ENCODE assay signal across 14 mouse cellular contexts in the genomic region with DNA sequence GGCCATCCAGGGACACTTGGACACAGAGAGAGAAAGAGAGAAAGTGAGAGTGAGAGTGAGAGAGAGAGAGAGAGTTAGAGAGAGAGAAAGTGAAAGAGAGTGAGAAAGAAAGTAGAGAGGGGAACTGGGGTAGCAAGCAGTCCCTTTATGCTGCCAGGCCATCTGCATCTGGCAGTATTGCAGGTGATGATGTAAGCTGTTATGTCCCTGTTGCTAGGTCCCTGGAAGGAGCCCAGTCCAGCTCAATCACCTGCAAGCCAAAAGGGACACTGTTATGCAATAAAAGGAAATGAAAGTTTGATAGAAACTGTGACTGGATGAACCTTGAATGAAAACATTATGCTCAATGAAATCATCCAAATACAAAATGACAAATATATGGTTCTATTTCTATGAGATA. TPM values are rescaled to one million over a fixed set of nuclear protein-coding genes. Genes with fewer than 3 reads are reported as not detected.
DNase-seq lines count a peak whose midpoint lies in the region; TF ChIP-seq lines count a peak whose summit lies in the region.
"Had no signal": no experiment of that assay in that cellular context is flagged by ENCODE, and none has a peak within 500 bp of the region (broad histone marks: within the 10 kb centered on the region; RNA-seq: fewer than 3 reads in every experiment).

No protein-coding gene starts in this region.

- no peak for TF ChIP-seq RAD21 in CH12.LX (IDR thresholded peaks at IDR 0.05; ENCODE audit: low read depth, low read length)

- H3K27me3 ChIP-seq in heart, adult 2 months (ENCODE audit: control insufficient read depth, insufficient read depth, low read length), result no peaks in the 10 kb centered on the region
- H3K27me3 ChIP-seq in heart, embryonic 10.5 days (ENCODE audit: insufficient read depth, poor library complexity, severe bottlenecking), result no peaks in the 10 kb centered on the region
- no peaks in the 10 kb centered on the region for H3K27me3 ChIP-seq in CH12.LX (replicated peaks)
- H3K27me3 ChIP-seq: hindbrain, embryonic 15.5 days; limb, embryonic 12.5 days; megakaryocyte, embryonic 14.5 days; neural tube, embryonic 13.5 days had no signal

- no peak overlapping the region for H3K27ac ChIP-seq in heart, adult 2 months
- H3K27ac ChIP-seq in heart, embryonic 10.5 days, result no peak overlapping the region
- H3K27ac ChIP-seq in CH12.LX (ENCODE audit: insufficient read depth, low read depth), result no peak overlapping the region
- H3K27ac ChIP-seq: hindbrain, embryonic 15.5 days; limb, embryonic 12.5 days; neural tube, embryonic 13.5 days had no signal

- H3K4me1 ChIP-seq in heart, adult 2 months (ENCODE audit: control insufficient read depth, insufficient read depth, low read length), result peaks cover 1% of the 10 kb centered on the region
- no peaks in the 10 kb centered on the region for H3K4me1 ChIP-seq in heart, embryonic 10.5 days
- H3K4me1 ChIP-seq in CH12.LX (ENCODE audit: control insufficient read depth in 1 of 2, insufficient read depth in 2 of 2), result peaks cover 0 to 12% of the 10 kb centered on the region in 2 experiments; a peak in 1 of 4 replicates
- H3K4me1 ChIP-seq: hindbrain, embryonic 15.5 days; limb, embryonic 12.5 days; megakaryocyte, embryonic 14.5 days; neural tube, embryonic 13.5 days had no signal

- H3K4me3 ChIP-seq in heart, adult 2 months, result no peak overlapping the region
- H3K4me3 ChIP-seq in heart, embryonic 10.5 days, result no peak overlapping the region
- no peak overlapping the region for H3K4me3 ChIP-seq in CH12.LX (replicated peaks in 1 of 3; ENCODE audit: low read depth in 2 of 3, low read length in 2 of 3, poor library complexity in 1 of 3)
- H3K4me3 ChIP-seq: hindbrain, embryonic 15.5 days; limb, embryonic 12.5 days; megakaryocyte, embryonic 14.5 days; neural tube, embryonic 13.5 days had no signal

- no peaks in the 10 kb centered on the region; the same call in 1 of the 2 replicates for H3K36me3 ChIP-seq in heart, adult 2 months (ENCODE audit: control insufficient read depth, insufficient read depth, low read length)
- no peaks in the 10 kb centered on the region for H3K36me3 ChIP-seq in heart, embryonic 10.5 days
- H3K36me3 ChIP-seq in CH12.LX (replicated peaks in 1 of 2; ENCODE audit: control insufficient read depth in 1 of 2, insufficient read depth in 1 of 2, low read length in 1 of 2), result no peaks in the 10 kb centered on the region
- H3K36me3 ChIP-seq: G1E; hindbrain, embryonic 15.5 days; limb, embryonic 12.5 days; neural tube, embryonic 13.5 days had no signal

- H3K79me2 ChIP-seq in heart, adult 2 months (replicated peaks; ENCODE audit: control insufficient read depth, insufficient read depth, low read length), result no peaks in the 10 kb centered on the region
- no peaks in the 10 kb centered on the region for H3K79me2 ChIP-seq in CH12.LX (replicated peaks; ENCODE audit: control insufficient read depth, extremely low read depth, insufficient read depth, poor library complexity, severe bottlenecking)

- in situ Hi-C loops in CH12.LX (cut with MboI; ENCODE audit: low pct_ligation_motif_present, low pct_unique_long_range_greater_than_20kb, low sequenced_read_pairs), result no loop called here

- TF ChIP-seq POLR2A in heart, adult 2 months (IDR thresholded peaks at IDR 0.05; ENCODE audit: insufficient read depth, low read depth, low read length), result no peak
- no peak for TF ChIP-seq POLR2A in CH12.LX (IDR thresholded peaks at IDR 0.05; ENCODE audit: low read depth, low read length)

- dilution Hi-C loops in CH12.LX (cut with MboI; ENCODE audit: extremely low pct_ligation_motif_present, extremely low pct_unique_long_range_greater_than_20kb, low sequenced_read_pairs), result no loop called here

- TF ChIP-seq EP300 in heart, adult 2 months (IDR thresholded peaks at IDR 0.05; ENCODE audit: insufficient read depth, low read depth, low read length), result peak; percentile 76; the same call in 1 of the 2 replicates
- no peak for TF ChIP-seq EP300 in CH12.LX (IDR thresholded peaks at IDR 0.05; ENCODE audit: low read length)

- DNase-seq in heart, adult 2 months, result peak; percentile 30 to 65
- DNase-seq in heart, embryonic 10.5 days (ENCODE audit: low spot score), result no peak
- peak; percentile 9 for DNase-seq in CH12.LX (ENCODE audit: extremely low read depth)
- peak; percentile 26 for DNase-seq in adrenal gland, postnatal 14 days
- peak; percentile 32 for DNase-seq in heart, postnatal 25 days (ENCODE audit: low spot score)
- no peak for DNase-seq in thymus, postnatal 10 days (ENCODE audit: low spot score in 2 of 2)
- no peak for DNase-seq in ovary, postnatal 36 days (ENCODE audit: low spot score)
- DNase-seq: forebrain, postnatal 0 days; right cerebral cortex, postnatal 4 days had no signal

- H3K4me2 ChIP-seq in CH12.LX (ENCODE audit: insufficient read depth, low read depth, poor library complexity, severe bottlenecking), result no peak overlapping the region
- H3K4me2 ChIP-seq: hindbrain, embryonic 15.5 days; limb, embryonic 12.5 days; neural tube, embryonic 13.5 days had no signal

- intact Hi-C loops in heart, adult 2 months (cut with DNase I), result loop anchor here (10.0 kb wide), 2 partner anchors 55 to 645 kb away; partner anchors contain the start of genes Fundc1 and Kdm6a
- intact Hi-C loops in heart, postnatal 25 days (cut with DNase I), result loop anchor here (10.0 kb wide), 1 partner anchor 55 kb away; the partner anchor contains the start of gene Fundc1

- no peak overlapping the region for H3K9ac ChIP-seq in heart, adult 2 months (ENCODE audit: low read depth, low read length)
- H3K9ac ChIP-seq in CH12.LX (ENCODE audit: insufficient read depth, low read depth), result no peak overlapping the region
- H3K9ac ChIP-seq: forebrain, postnatal 0 days; hindbrain, embryonic 15.5 days; limb, embryonic 12.5 days; neural tube, embryonic 13.5 days had no signal

- H3K9me3 ChIP-seq in heart, embryonic 10.5 days, result no peaks in the 10 kb centered on the region
- no peaks in the 10 kb centered on the region for H3K9me3 ChIP-seq in CH12.LX (replicated peaks; ENCODE audit: low read length)
- H3K9me3 ChIP-seq: G1E; hindbrain, embryonic 15.5 days; limb, embryonic 12.5 days; megakaryocyte, embryonic 14.5 days; neural tube, embryonic 13.5 days had no signal

- TF ChIP-seq CTCF in heart, adult 2 months (IDR thresholded peaks at IDR 0.05), result no peak
- no peak for TF ChIP-seq CTCF in CH12.LX (conservative IDR thresholded peaks at IDR 0.05 in 1 of 2, IDR thresholded peaks at IDR 0.05 in 1 of 2; ENCODE audit: low read depth in 2 of 2, low read length in 2 of 2)

TF ChIP-seq in CH12.LX, 34 proteins besides CTCF, POLR2A, EP300 and RAD21:
- TF ChIP-seq SIN3A (IDR thresholded peaks at IDR 0.05; ENCODE audit: low read length) (no peak), ETS1 (conservative IDR thresholded peaks at IDR 0.05; ENCODE audit: low read depth, low read length) (peak; percentile 14; the same call in 1 of the 2 replicates)

RNA-seq across cellular contexts. Expression of gene Fundc1, which starts 52.0 kb away (rescaled TPM):
- 10 to 100 TPM; 26.2 to 29.4 TPM for total RNA-seq in heart, adult 2 months (2021)
- polyA plus RNA-seq in heart, adult 2 months (2012; rRNA removed), result 12.7 and 22.5 TPM in 2 replicates
- polyA plus RNA-seq in heart, embryonic 10.5 days (2016; fragmentation: Nextera tagmentation; extraction: Ambion mirVana), result 32.2 and 39.0 TPM in 2 replicates
- total RNA-seq in CH12.LX (2012; rRNA removed) (10.6 and 13.8 TPM in 2 replicates), CH12.LX (2014; rRNA removed) (45.0 and 47.3 TPM in 2 replicates)
- 34.3 and 35.9 TPM in 2 replicates for polyA plus RNA-seq in CH12.LX (2012; ENCODE audit: insufficient read length, low read depth)
- total RNA-seq in adrenal gland, postnatal 14 days (2021), result 36.6 and 37.7 TPM in 2 replicates
- total RNA-seq in heart, postnatal 25 days (2021), result 10 to 100 TPM; 27.0 to 27.3 TPM

Comparison
In these comparisons a context has a peak if more than half of its experiments do, and no peak if none do; other contexts are left out.
1. DNase-seq: peak in heart, adult 2 months (2 of 2), CH12.LX (single experiment), adrenal gland, postnatal 14 days (single experiment) and heart, postnatal 25 days (single experiment); none in heart, embryonic 10.5 days (single experiment), thymus, postnatal 10 days (0 of 2) and ovary, postnatal 36 days (single experiment).